Mouse (Mus musculus) neural tube, embryonic 15.5 days (tissue): Measurements from ENCODE around the gene Bst1. TPM values are rescaled to one million over a fixed set of nuclear protein-coding genes. Genes with fewer than 3 reads are reported as not detected.

Source experiments
- ATAC-seq: fragments of 200-750 bp; cut with Nextera tagmentation; 2 replicates; pipeline ENCODE4 v1.8.0; 2017; ENCODE audit warnings: mild to moderate bottlenecking, moderate TSS enrichment, moderate library complexity; ENCODE audit not compliant: low FRiP score
- H3K27ac ChIP-seq: fragments of 300-500 bp; sonication (generic); replicated peaks from 2 replicates; pipeline ENCODE4 v1.5.1; 2015; ENCODE audit warnings: mild to moderate bottlenecking, inconsistent platforms
- H3K27me3 ChIP-seq: fragments of 300-500 bp; sonication (generic); replicated peaks from 2 replicates; pipeline ENCODE4 v1.6.1; 2015; ENCODE audit warnings: inconsistent platforms
- H3K36me3 ChIP-seq: fragments of 300-500 bp; sonication (generic); 2 replicates; pipeline ENCODE4 v1.6.1; 2015; ENCODE audit warnings: inconsistent platforms
- H3K4me1 ChIP-seq: fragments of 300-500 bp; sonication (generic); 2 replicates; pipeline ENCODE4 v1.6.1; 2015; ENCODE audit warnings: inconsistent platforms
- H3K4me2 ChIP-seq: fragments of 300-500 bp; sonication (generic); 2 replicates; pipeline ENCODE4 v1.6.1; 2015; ENCODE audit warnings: inconsistent platforms, mild to moderate bottlenecking, moderate library complexity
- H3K4me3 ChIP-seq: fragments of 300-500 bp; sonication (generic); replicated peaks from 2 replicates; pipeline ENCODE4 v1.5.1; 2015; ENCODE audit warnings: mild to moderate bottlenecking, inconsistent platforms
- H3K9ac ChIP-seq: fragments of 300-500 bp; sonication (generic); replicated peaks from 2 replicates; pipeline ENCODE4 v1.6.1; 2015; ENCODE audit warnings: mild to moderate bottlenecking, inconsistent platforms
- H3K9me3 ChIP-seq: fragments of 300-500 bp; sonication (generic); replicated peaks from 2 replicates; pipeline ENCODE4 v1.6.1; 2016; ENCODE audit warnings: inconsistent platforms
- WGBS: fragments of 180-500 bp; shearing (Covaris S2); methylation state at CpG from one replicate; pipeline ENCODE4 v1.1.7; 2015; ENCODE audit warnings: mixed read lengths; 5-methylcytosine and 5-hydroxymethylcytosine counted together
- polyA plus RNA-seq: library from polyadenylated mRNA; unstranded; fragments of >200 nt; fragmentation: Nextera tagmentation; extraction: Ambion mirVana; gene quantifications from 2 replicates; pipeline ENCODE4 v1.2.1, GENCODE M21; 2015

The Bst1 gene
- polyA plus RNA-seq, 1 experiment from 2014 or later = 0.55 TPM

DNA sequence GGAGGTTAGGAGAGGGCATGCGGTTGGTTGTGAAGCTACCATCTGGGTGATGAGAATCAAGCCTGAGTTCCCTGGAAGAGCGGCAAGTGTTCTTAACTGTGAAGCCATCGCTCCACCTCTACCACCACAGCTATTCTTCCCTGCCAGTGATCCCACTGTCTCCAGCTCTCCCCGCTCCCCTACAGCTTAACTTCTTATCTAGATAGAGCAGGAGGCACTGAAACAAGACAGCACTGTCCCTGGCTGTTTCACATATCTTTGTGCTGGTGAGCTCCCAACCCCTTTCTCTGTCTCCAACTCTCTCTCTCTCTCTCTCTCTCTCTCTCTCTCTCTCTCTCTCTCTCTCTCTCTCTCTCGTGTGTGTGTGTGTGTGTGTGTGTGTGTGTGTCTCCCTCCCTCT is 26.3 kb upstream of the Bst1 start:
- no peak overlapping the region for H3K4me2 ChIP-seq
- H3K27me3 ChIP-seq = no peaks in the 10 kb centered on the region
- H3K9me3 ChIP-seq = no peaks in the 10 kb centered on the region
- no peak overlapping the region for H3K9ac ChIP-seq
- no peak overlapping the region for H3K27ac ChIP-seq
- no peaks in the 10 kb centered on the region for H3K4me1 ChIP-seq
- 98% methylated on average over 5 of the region's 5 CpGs for WGBS
- H3K36me3 ChIP-seq = no peaks in the 10 kb centered on the region
- no peak overlapping the region for H3K4me3 ChIP-seq
- no peak for ATAC-seq

GRCm38 (mm10) chr5:43799530-43799929 is 19.2 kb upstream of the Bst1 start:
- Histone ChIP-seq H3K27me3 (no peaks in the 10 kb centered on the region), H3K4me3 (no peak overlapping the region), H3K9ac (no peak overlapping the region), H3K4me2 (no peak overlapping the region), H3K9me3 (no peaks in the 10 kb centered on the region), H3K27ac (no peak overlapping the region), H3K4me1 (no peaks in the 10 kb centered on the region), H3K36me3 (no peaks in the 10 kb centered on the region)
- WGBS = 84% methylated on average over 5 of the region's 5 CpGs
- ATAC-seq = no peak

GRCm38 (mm10) chr5:43800700-43801099 is 18.0 kb upstream of the Bst1 start:
- WGBS = 76% methylated on average over 1 of the region's 1 CpGs
- Histone ChIP-seq H3K4me1 (no peaks in the 10 kb centered on the region), H3K27ac (no peak overlapping the region), H3K27me3 (no peaks in the 10 kb centered on the region), H3K9me3 (no peaks in the 10 kb centered on the region), H3K36me3 (no peaks in the 10 kb centered on the region), H3K4me3 (no peak overlapping the region), H3K9ac (no peak overlapping the region), H3K4me2 (no peak overlapping the region)
- ATAC-seq = no peak

DNA sequence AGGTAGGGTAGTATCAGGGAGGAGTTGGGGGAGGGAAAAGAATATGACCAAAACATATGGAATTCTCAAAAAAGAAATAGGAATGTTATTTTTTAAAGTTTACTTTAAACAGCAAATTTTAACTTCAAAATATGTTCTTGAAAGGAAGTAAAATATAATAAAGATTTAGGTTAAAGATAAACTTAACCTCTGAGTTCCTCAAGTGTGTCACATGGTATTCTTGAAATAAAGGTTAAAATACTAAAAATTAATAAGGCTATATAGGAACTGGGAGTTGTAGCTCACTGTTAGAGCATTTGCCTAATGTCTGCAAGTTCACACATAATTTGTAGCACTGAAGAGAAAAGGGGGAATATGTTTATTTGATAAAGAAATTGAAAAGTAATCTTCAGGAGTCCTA is 17.4 kb upstream of the Bst1 start:
- no peaks in the 10 kb centered on the region for H3K27me3 ChIP-seq
- no peaks in the 10 kb centered on the region for H3K9me3 ChIP-seq
- no peak overlapping the region for H3K4me2 ChIP-seq
- H3K27ac ChIP-seq = no peak overlapping the region
- no peak overlapping the region for H3K4me3 ChIP-seq
- no peak for ATAC-seq
- H3K9ac ChIP-seq = no peak overlapping the region
- no peaks in the 10 kb centered on the region for H3K4me1 ChIP-seq
- no peaks in the 10 kb centered on the region for H3K36me3 ChIP-seq

DNA sequence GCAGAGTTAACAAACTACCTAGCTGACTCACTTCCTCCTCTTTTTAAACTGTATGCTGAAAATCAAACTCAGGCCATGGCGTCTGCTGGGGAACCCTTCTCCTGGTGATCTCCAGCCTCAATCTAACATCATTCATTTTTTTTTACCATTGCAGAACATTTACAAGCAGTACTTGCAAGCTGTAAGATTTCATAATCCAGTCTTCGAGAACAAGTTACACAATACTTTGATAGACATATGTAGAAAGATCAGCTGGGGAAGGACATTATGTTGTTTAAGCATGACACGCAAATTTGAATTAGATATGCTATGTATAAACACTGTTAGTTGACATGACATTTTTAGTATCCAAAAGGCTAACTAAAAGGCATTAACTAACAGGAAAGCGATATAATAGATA is 16.9 kb upstream of the Bst1 start:
- Histone ChIP-seq H3K36me3 (no peaks in the 10 kb centered on the region), H3K4me2 (no peak overlapping the region), H3K27me3 (no peaks in the 10 kb centered on the region), H3K9ac (no peak overlapping the region), H3K4me1 (no peaks in the 10 kb centered on the region), H3K9me3 (no peaks in the 10 kb centered on the region), H3K4me3 (no peak overlapping the region), H3K27ac (no peak overlapping the region)
- ATAC-seq = no peak
- WGBS = 94% methylated on average over 4 of the region's 4 CpGs

DNA sequence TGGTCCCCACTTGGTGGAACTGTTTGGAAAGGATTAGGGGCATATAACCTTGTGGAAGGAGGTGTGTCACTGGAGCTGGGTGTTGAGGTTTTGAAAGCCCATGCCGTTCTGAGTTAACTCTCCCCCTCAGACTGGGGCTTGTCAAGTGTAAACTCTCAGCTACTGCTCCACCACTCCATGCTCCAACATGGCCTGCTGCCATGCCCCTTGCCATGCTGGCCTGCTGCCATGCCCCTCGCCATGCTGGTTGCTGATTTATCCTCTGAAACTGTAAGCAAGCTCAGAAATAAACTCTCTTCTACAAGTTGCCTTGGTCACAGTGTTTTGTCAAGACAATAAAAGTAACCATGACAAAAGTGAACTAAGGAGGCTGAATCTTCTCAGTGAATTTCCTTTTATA is 13.3 kb upstream of the Bst1 start:
- Histone ChIP-seq H3K4me1 (peaks cover 4% of the 10 kb centered on the region), H3K27me3 (no peaks in the 10 kb centered on the region), H3K4me2 (no peak overlapping the region), H3K9ac (no peak overlapping the region), H3K4me3 (no peak overlapping the region), H3K27ac (no peak overlapping the region), H3K36me3 (no peaks in the 10 kb centered on the region), H3K9me3 (no peaks in the 10 kb centered on the region)
- 71% methylated on average over 2 of the region's 2 CpGs for WGBS
- ATAC-seq = no peak

GRCm38 (mm10) chr5:43806340-43806739 is 12.3 kb upstream of the Bst1 start:
- Histone ChIP-seq H3K36me3 (no peaks in the 10 kb centered on the region), H3K27ac (no peak overlapping the region), H3K9ac (no peak overlapping the region), H3K9me3 (no peaks in the 10 kb centered on the region), H3K4me1 (peaks cover 4% of the 10 kb centered on the region), H3K27me3 (no peaks in the 10 kb centered on the region), H3K4me2 (no peak overlapping the region), H3K4me3 (no peak overlapping the region)
- WGBS = 96% methylated on average over 7 of the region's 7 CpGs
- ATAC-seq = no peak

GRCm38 (mm10) chr5:43806914-43807313 is 11.8 kb upstream of the Bst1 start:
- Histone ChIP-seq H3K27me3 (no peaks in the 10 kb centered on the region), H3K27ac (no peak overlapping the region), H3K4me1 (peaks cover 4% of the 10 kb centered on the region), H3K9ac (no peak overlapping the region), H3K4me2 (no peak overlapping the region), H3K36me3 (no peaks in the 10 kb centered on the region), H3K9me3 (no peaks in the 10 kb centered on the region), H3K4me3 (no peak overlapping the region)
- no peak for ATAC-seq
- WGBS = 76% methylated on average over 4 of the region's 4 CpGs

GRCm38 (mm10) chr5:43807744-43808696 is 10.7 kb upstream of the Bst1 start:
- H3K4me3 ChIP-seq = peak overlapping the region; percentile 50
- H3K9me3 ChIP-seq = no peaks in the 10 kb centered on the region
- H3K4me2 ChIP-seq = peak overlapping the region; percentile 75
- H3K27me3 ChIP-seq = no peaks in the 10 kb centered on the region
- peaks cover 4% of the 10 kb centered on the region for H3K4me1 ChIP-seq
- H3K27ac ChIP-seq = peak overlapping the region; percentile 83
- no peaks in the 10 kb centered on the region for H3K36me3 ChIP-seq
- 5% methylated on average over 48 of the region's 48 CpGs for WGBS
- peak overlapping the region; percentile 54 for H3K9ac ChIP-seq
- ATAC-seq = peak; percentile 96

DNA sequence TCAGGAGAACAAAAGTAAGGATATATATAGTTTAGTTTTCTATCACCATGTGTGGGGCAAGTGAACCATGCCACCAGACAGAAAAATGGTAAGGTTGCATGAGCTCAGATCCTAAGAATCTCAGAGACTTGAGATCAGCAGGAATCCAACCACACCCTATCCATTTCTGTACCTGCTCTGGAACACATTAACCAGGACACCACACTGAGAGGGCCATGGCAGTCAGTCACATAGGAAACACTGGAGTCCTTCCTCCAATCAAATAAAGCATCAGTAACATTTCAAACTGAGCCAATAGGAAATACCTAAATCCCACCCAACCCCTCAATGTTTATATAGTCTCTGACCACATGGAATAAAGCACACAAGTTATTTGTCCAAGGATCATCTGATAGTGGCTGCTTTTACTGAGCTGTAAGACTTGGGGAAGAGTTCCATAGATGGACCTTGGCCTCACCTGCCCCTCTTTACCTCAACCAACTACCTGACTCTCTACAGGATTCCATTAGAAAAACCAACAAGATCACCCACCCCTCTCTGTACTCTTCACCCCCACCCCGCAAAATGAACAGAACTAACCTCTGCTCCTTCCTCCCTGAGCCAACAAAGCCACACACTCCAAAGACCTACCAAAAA is 8.1 kb upstream of the Bst1 start:
- Histone ChIP-seq H3K36me3 (no peaks in the 10 kb centered on the region), H3K27ac (no peak overlapping the region), H3K27me3 (no peaks in the 10 kb centered on the region), H3K4me1 (peaks cover 4% of the 10 kb centered on the region), H3K4me2 (no peak overlapping the region), H3K9me3 (no peaks in the 10 kb centered on the region), H3K4me3 (no peak overlapping the region), H3K9ac (no peak overlapping the region)
- 96% methylated on average over 1 of the region's 1 CpGs for WGBS
- no peak for ATAC-seq

DNA sequence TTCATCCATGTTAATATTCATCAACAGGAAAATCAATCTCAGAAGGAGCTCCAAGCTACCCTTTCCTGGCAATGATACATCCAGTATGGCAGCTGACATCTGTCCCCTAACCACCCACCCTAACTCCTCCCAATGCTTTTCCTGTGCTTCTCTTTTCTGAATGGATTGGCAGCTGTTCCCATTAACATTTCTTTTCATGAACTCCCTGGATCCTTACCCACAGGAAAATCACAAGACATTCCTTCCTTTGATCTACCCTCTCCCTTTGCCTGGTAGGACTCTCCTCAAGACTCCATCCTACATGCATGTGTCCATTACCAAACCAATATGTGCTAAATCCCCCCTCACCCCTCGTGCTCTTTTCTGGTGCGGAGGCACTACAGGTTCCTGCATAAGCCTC is 4.1 kb upstream of the Bst1 start:
- Histone ChIP-seq H3K4me3 (no peak overlapping the region), H3K36me3 (no peaks in the 10 kb centered on the region), H3K27ac (no peak overlapping the region), H3K9me3 (no peaks in the 10 kb centered on the region), H3K27me3 (no peaks in the 10 kb centered on the region), H3K4me1 (no peaks in the 10 kb centered on the region), H3K9ac (no peak overlapping the region), H3K4me2 (no peak overlapping the region)
- WGBS = 77% methylated on average over 2 of the region's 2 CpGs
- ATAC-seq = no peak

- WGBS = 59% methylated on average over 1 of the region's 1 CpGs
- no peak for ATAC-seq
- Histone ChIP-seq H3K9ac (no peak overlapping the region), H3K4me2 (no peak overlapping the region), H3K27ac (no peak overlapping the region), H3K4me1 (no peaks in the 10 kb centered on the region), H3K4me3 (no peak overlapping the region), H3K9me3 (no peaks in the 10 kb centered on the region), H3K36me3 (no peaks in the 10 kb centered on the region), H3K27me3 (no peaks in the 10 kb centered on the region)
Measured at GRCm38 (mm10) chr5:43815769-43816168, 2.9 kb upstream of the Bst1 start.
